Mouse (Mus musculus) frontal cortex, postnatal 10 days (tissue): Measurements from ENCODE around the gene P2rx4.

ENCODE experiments used
- DNase-seq, 2 experiments: peaks; one replicate each; pipeline ENCODE4 v3.0.0; 2022; ENCODE audit warnings: low spot score in 2 of 2, mixed read lengths in 1 of 2

The P2rx4 gene

DNA sequence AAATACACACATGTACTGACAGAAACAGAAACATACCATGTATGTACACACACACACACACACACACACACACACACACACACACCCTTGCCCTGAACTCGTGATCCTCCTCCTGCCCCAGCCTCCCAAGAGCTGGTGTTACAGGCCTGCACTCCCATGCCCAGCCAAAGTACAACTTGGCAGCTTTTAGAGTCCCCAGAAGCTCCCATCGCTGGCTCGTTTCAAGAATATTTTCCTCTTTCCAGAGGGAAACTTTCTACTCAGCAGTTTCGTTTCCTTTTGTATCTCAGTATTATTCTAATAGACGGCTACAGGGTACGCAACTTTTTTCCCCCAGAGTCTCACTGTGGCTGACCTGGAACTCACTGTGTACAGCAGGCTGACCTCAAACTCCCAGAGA is 5.2 kb upstream of the P2rx4 start:
- no peak for DNase-seq

DNA sequence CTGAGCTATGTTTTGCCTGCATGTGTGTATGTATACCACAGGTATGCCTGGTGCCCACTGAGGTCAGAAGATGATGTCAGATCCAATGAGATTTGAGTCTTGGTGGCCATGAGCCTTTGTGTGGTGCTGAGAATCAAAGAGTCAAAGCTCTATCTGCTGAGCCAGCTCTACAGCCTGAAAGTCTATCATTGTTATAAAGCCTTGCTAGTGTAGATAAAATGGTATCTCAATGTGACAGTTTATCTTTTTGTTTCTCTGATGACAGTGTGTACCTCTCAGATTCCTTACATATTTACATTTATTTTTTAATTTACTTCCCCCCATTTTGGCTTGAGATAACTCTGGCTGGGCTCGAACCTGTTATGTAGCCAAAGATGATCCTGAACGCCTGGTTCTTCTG is 3.8 kb upstream of the P2rx4 start:
- no peak for DNase-seq

DNA sequence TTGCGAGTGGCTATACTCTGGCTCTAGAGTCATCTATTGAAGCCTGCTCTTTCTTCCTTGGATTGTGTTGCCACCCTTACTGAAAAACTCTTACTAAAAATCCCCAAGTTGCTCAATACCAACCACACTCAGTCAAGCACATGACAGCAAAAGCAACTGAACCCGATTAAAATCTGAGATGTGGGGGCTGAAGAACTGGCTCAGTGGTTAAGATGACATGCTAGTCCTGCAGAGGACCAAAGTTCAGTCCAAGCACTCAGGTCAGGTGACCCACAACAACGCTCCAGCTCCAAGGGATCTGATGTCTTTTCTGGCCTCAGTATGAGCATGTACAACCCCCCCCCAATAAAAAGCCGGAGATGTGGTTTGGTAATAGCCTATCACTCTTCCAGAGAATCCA is 2.8 kb upstream of the P2rx4 start:
- DNase-seq, result no peak

DNA sequence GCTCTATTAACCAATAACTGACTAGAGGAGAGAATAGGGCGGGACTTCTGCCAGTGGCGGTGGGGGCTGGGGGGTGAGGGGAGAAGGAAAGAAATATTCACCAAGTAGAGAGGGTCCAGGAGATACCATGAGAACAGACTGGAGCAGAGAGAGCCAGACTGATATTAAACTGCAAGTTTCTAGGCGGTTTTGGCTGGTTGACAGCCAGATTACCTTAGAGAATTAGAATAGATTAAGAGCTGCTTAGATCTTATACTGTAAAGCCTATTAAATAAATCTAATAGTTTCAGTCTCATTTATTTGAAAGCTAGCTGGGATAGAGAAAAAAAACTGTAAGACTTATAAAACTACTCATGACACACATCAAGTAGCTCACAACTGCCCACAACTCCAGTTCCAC is 2.2 kb upstream of the P2rx4 start:
- no peak for DNase-seq

DNA sequence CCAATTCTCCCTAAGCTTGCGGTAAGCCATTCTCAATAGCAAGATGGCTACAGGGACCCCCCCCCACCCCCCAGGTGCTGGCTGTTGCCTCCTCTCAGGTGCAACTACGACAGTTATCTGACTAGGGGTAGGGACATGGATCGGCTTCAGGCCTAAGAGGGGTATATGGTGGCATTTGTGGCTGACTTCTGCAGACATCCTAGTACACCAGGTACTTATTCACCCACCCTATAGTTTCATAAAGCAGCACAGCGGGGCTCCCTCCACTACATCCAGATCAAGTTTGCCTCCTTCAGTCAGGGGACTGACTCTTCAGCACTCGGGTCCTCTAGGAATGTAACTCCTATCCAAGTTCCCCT is 448 bp upstream of the P2rx4 start:
- no peak for DNase-seq

DNA sequence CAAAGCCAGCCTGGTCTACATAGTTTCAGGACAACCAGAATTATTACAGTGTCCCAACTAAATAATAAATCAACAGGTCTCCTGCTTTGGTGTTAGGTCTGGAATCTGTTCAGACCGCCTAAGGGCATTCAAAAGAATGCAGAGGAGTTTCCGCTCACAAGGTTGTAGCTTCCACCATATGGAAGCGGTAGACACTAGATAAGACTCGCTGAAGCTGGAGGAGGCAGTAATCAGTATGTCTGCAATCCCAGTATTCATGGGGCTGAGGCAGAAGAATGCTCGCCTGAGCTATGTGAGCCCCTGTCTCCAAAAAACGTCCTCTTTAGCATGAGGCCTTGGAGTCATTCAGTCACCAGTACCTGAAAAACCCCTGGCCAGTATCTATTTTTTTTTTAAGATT is 1.5 kb downstream of the P2rx4 start:
- no peak for DNase-seq

DNA sequence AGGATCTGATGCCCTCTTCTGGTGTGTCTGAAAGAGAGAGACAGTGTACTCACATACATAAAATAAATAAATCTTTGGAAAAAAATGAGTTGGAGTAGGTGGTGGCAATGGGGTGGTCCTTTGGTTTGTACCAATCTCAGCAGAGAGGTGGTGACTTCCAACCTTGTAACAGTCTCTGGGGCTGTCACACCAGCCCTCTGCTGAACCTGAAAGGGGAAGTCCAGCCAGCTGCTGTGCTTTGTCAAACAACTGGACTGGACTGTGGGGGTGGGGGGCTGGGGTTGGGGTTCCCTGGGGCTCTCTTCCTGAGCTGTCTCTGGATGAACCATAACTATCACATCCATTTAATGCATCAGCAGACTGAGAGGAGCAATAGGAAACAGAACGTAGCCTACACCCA is 8.4 kb downstream of the P2rx4 start:
- no peak for DNase-seq

DNA sequence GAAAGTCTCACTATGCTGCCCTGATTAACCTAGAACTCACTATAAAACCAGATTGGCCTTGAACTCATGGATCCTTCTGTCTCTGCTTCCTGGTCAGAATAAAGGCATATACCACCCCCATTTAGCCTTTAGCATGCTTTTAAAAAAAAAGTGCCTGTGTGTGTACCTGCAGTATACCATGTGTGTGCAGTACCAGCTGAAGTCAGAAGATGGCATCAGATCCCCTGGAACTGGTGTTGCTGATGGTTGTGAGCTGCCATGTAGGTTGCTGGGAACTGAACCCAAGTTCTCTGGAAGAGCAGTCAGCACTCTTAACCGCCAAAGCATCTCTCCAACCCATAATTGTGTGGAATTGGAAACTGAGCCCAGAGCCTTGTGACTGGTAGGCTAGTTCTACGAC is 9.4 kb downstream of the P2rx4 start:
- no peak for DNase-seq

DNA sequence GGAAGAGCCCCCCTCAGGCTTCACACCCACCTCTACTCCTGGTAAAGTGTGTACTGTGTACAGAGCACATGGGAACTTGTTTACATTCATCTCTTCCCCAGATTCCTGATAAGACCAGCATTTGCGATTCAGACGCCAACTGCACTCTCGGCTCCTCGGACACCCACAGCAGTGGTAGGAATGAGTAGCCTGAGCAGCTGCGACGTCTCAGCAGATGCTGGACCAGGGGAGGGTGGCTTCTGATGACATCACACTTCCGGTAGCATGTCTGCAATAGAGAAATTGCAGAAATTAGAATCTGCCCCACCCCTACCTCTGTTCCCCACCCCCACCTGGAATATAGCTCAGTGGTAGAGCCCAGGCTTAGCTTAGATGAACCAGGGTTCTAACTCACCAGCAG is 11.1 kb downstream of the P2rx4 start:
- no peak for DNase-seq

DNA sequence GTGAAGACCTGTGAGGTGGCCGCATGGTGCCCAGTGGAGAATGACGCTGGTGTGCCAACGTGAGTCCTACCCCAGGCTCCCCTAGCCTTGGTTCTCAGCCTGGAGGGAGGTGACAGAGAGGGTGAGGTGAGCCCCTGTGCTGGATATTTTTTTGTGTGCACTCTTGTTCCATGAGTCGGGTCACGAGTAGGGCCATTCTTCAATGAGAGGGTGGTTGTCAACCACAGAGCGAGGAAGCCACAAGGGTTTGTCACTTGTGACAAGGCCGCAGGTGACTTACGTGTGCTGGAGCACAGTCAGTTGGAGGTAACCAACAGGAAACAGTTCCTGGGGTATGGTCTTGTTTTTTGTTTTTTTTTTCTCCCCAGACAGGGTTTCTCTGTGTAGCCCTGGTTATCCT is 11.8 kb downstream of the P2rx4 start:
- no peak for DNase-seq

DNA sequence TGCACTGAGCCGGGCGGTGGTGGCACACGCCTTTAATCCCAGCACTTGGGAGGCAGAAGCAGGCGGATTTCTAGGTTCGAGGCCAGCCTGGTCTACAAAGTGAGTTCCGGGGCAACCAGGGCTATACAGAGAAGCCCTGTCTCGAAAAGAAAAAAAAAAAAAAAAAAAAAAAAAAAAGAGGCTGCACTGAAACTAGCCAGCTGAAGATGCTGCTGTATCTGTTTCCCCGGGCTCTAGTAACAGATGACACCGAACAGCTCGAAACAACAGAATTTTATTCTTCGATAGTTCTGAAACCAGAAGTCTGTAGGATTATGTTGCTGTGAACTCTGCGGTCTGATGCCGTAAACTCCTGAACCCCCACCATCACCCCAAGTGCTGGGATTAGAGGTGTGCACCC is 18.1 kb downstream of the P2rx4 start:
- DNase-seq, result no peak

DNA sequence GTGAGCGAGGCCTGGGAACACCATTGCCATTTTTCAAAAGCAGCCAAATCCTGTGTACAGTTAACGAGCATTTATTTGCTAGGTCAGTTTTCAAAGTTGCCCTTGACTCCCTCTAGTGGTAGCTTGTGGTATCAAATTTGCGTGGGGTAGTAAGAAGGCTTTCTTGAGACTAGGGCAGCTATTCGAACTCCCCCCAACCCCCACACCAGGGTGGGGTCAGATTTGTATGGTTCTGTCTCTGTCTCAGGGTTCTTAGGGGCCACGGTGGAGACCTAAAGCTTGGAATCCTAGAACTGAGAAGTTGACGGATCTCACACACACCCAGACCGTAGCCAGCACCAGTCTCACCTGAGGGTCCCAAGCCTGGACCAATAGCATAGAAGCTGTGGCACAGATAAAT is 18.7 kb downstream of the P2rx4 start:
- DNase-seq, result peak; percentile 55 to 65

DNA sequence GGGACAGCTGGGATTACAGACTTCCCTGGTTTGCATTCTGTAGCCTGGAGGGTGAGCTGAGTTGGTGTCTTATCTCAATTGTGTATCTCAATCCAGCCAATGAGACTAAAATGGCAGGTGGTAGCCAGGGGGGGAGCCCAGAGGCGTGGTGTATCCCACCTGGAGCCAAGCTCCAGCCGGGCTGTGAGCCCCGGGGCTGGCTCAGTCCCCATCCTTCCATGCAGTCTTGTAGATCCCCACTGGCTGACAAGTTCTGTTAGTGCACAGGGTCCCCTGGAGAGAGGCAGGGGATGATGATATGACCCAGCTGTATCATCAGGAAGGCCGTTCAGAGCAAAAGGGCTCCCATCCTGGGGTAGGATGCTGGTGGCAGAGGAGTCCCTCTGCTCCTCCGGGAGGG is 19.3 kb downstream of the P2rx4 start:
- DNase-seq, result no peak

DNA sequence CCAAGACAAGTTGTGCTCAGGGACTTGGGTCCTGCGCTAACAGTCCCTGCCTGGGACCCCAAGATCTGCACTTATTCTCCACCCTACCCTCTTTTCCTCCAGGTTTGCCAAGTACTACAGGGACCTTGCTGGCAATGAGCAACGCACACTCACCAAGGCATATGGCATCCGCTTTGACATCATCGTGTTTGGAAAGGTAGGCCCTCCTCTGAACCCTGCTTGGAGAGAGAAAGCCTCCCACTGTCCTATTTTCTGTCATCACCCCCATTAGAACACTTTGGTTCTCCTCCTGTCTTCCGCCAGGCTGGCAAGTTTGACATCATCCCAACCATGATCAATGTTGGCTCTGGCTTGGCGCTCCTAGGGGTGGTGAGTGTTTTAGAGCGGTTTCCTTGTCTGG is 19.8 kb downstream of the P2rx4 start:
- no peak for DNase-seq

DNA sequence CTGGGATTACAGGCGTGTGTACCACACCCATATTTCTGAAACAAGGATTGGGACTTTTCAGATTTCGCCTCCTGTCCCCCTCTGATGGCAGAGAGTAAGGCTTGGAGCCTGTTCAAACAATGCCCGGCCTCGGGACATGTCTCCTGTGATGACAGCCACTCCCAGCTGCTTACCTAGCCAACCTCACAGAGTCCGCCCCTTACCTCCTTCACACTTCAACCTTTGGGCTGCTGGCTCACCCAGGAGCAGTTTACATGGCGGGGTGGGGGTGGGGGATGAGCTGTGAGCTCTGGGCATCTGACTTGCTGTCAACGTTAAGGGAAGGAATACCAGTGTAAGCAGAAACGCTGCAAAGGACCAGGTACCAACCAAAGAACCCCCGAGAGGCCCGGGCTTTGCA is 23.4 kb downstream of the P2rx4 start:
- no peak for DNase-seq

DNA sequence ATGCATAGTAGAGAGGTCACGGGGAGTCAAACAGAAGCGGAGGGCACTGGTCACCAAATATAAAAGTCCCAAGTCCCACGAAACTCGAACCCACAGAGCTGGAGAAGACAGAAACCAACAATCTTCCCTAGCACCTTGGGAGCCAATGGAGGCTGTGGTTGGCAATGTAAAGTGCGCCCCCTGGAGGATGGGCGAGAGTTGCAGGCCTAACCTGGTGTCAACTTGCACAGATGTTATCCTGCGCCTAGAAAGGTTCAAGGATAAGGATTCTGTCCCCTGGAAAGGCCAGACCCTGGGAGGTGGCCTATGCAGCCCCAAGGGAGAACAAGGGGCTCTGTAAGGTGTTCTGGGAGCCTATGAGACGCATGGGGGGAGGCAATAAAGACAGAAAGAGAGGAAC is 24.0 kb downstream of the P2rx4 start:
- peak in 1 of 2 experiments; percentile 38 for DNase-seq

DNA sequence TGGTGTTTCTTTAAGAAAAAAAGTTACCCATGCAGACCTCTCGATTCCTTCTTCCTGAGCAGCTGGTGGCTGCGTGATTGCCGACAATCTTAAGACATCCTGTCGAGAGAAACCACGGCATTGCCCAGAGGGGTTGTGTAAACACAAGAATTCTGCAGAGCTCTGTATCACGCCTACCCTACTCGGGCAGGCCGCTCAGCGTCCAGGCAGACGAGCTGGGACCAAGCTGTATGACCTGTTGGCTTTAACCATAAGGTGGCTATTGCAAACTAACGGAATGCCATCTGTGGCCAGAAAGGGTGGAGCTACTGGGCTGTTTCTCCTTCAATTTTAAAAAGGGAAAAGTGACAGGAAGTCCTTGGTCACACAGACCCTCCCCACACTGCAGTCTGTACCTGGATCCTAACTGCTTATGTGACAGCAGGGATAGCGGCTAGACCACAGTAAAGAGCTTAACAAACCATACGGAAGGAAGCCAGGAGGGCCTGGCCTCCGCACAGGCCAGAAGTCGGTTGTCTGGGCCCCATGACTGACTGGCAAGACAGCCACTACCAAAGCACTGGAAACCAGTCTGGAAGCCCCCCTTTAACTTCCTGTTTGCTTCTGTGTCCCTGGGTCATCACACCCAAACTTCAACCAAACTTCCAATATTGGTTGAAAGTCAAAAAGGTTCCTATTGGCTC is 24.8 kb downstream of the P2rx4 start:
- peak in 1 of 2 experiments; percentile 17 for DNase-seq

DNA sequence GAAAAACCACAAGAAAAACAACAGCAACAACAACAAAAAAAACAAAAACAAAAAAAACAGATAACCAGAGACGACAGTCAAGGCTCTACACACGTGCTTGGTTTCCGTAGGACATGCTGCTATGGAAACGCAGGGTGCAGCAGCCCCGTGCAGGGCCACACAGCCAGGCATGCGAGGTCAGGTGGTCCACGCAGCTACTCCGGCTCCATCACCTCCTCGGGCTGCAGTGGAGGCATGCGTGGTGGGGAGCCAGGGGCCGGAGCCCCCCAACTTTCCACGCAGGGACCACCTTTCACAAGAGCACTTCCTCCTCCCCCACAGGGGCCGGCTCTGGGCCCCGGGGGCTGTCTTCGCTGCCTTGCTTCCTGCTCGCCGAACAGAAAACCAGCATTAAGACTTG is 26.5 kb downstream of the P2rx4 start:
- no peak for DNase-seq

DNA sequence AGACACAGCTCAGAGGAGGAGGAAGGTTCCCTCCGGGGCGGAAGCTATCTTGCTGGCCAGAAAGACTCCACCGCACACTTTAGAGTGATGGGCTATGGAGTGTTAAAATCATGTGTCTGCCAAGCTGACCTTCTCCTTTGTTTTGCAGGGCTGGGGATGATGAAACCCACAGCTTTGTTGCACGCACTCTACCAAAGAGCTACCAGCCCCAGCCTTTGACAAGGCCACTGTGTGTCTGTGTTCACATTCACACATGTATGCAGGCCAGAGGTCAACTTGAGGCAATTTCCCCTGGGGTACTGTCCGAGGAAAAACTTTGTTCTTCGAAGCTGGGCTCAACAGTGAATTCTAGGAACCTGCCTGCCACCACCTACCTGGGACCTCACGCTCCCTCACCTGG is 28.5 kb downstream of the P2rx4 start:
- DNase-seq, result no peak

DNA sequence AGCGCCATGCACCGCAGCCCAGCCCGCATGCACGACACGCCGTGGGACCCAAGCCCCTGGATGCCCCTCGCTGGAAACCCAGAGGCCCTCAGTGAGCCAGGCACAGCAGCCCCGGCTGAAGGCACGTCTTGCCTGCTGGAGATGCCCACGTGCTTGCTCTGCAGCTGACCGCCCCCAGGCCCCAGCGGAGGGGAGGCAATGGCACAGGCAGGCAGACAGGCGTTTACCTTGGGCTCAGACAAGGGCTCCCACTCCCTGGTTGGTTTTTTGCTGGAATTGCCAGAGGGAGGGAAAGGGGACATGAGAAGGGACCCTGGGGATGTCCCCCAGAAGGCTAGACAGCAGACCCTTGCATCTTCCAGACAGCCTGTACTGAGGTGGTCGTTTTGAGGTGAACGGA is 29.4 kb downstream of the P2rx4 start:
- no peak for DNase-seq

DNA sequence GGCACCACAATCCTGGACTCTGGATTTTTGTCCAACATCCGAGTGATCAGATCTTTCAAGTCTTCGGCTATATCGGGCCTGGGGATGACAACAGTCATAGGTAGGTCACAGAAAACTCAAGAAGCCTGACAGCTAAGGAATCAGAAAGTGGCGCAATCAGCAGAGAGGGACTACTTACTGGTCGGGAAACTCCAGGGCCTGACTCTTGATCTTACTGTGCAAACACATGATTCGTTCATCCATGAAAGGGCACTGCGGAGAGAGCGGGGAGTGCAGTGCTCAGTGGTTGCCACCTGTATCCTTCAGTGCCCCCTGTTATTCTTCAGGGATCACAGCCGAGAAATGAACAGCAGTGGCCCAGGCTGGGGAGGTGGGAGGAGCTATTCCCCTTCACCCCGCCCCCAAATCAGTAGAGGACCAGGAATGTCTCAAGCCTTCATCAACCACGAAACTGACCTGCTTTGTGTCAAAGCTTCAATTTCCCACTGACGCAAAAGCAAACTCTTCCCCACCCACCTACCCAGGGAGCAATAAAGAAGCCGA is 36.6 kb downstream of the P2rx4 start:
- no peak for DNase-seq

DNA sequence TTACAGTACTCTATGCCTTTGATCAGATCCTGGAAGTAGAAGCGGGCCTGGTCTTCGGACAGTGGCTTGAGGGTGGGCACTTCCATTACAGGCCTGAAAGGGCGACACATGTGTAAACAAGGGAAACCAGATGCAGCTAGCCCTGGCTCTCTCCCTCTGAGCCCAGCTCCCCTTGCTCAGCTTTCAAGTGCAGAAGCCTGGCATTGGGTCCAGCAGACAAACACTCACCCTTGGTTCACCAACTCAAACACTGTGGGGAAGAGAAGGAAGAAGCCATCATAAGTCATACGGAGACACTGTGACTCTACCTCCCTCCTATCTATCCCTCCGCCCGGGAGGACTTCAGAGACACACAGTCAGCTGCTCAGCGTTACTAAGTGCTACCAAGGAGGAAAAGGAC is 40.6 kb downstream of the P2rx4 start:
- DNase-seq, result no peak

DNA sequence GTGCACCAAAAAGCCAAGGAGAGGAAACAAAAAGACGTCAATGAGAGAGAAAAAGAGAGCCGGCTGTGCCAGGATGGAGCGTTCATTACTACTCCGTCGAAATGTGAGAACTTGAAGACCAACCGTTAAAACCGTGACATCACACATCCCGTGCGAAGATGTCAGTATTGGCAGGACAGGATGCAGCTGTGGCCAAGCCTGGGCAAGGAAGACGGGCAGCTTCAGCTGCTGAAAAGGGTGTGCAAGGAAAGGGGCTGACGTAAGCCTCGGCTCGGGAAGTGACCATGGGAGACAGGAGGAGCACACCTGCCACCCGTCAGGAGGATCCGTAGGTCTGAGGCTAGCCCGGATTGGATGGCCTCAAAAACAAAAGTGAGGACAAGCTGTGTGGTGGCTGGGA is 47.1 kb downstream of the P2rx4 start:
- DNase-seq, result no peak

DNA sequence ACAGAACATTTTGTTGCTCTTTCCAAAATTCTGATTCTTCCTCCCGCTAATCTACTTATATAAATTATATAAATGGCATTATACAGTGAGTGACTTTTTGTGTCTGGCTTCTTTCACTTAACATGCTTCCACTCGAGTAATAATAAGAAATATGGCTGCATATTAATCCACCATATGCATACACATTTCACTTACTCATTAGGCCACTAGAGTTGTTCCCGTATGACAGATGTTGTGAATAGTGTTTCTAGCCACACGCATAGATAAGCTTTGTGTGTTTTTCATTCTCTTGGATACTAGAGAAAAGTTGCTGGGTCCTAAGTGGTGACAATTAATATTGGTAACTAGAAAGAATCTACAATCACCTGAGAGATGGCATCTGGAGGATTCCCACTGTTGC is 48.3 kb downstream of the P2rx4 start:
- no peak for DNase-seq
